In the genomic region with DNA sequence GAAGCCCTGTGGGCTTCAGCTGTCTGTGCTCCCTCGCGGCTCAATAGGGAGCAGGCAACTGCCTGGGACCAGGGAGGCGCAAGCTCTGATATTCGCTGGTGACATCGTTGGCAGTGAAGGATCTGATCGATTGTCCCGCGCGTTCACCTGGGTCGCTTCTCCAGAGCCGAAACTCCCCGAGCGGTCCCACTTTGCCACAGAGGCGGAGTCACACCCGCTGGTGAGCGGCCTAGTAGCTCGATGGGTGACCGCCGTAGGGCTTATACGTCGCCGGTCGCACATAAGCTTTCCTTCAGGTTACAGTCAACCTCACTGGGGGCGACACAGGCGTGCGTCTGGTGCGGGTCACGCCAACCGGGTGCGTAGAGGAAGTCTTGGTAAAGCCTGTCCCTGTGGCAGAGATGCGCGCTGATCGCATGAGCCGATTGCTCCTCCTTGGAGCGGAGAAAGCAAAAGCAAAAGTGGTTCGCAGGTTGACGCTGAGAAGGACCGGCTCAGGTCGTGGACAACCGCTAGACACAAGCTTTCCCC, we compare ENCODE assay signal across 8 mouse cellular contexts. TPM values are rescaled to one million over a fixed set of nuclear protein-coding genes. Genes with fewer than 3 reads are reported as not detected.
DNase-seq lines count a peak whose midpoint lies in the region; ATAC-seq and TF ChIP-seq lines count a peak whose summit lies in the region.

No protein-coding gene starts in this region.

- peak overlapping the region; percentile 62; the same call in 1 of the 2 replicates for H3K4me3 ChIP-seq in liver, adult 2 months (ENCODE audit: insufficient read depth, low read depth, low read length)
- H3K4me3 ChIP-seq in hindbrain, embryonic 15.5 days = peak overlapping the region; percentile 41

- WGBS in liver, adult 2 months = 1% methylated on average over 40 of the region's 40 CpGs
- WGBS in hindbrain, embryonic 15.5 days = under 1% methylated on average over 40 of the region's 40 CpGs

- H3K79me2 ChIP-seq in liver, adult 2 months (ENCODE audit: control insufficient read depth, insufficient read depth, low read length) = no peaks in the 10 kb centered on the region

- H3K4me1 ChIP-seq in liver, adult 2 months (ENCODE audit: control insufficient read depth, insufficient read depth, low read length) = peaks cover 7% of the 10 kb centered on the region
- H3K4me1 ChIP-seq in hindbrain, embryonic 15.5 days (replicated peaks) = peaks cover 33% of the 10 kb centered on the region

- peaks cover 23% of the 10 kb centered on the region for H3K27me3 ChIP-seq in liver, adult 2 months (ENCODE audit: control insufficient read depth, insufficient read depth, low read length)
- H3K27me3 ChIP-seq in hindbrain, embryonic 15.5 days = peaks cover 86% of the 10 kb centered on the region

- ATAC-seq in hindbrain, embryonic 15.5 days (ENCODE audit: low FRiP score, low read depth) = no peak
- ATAC-seq in megakaryocyte progenitor cell, adult 5-6 weeks (replicated peaks; ENCODE audit: poor library complexity) = peak; percentile 25

- DNase-seq in liver, adult 2 months (ENCODE audit: extremely low read depth, low read depth, low spot score) = peak; percentile 10
- DNase-seq in liver = no peak
- DNase-seq in embryo, embryonic 11 days = peak; percentile 46
- no peak for DNase-seq in right cerebral cortex, postnatal 36 days (ENCODE audit: low spot score in 2 of 2)
- DNase-seq in frontal cortex, adult 2 months (ENCODE audit: extremely low spot score in 1 of 2, low spot score in 1 of 2) = no peak
- no peak for DNase-seq in thymus, postnatal 36 days

- TF ChIP-seq CTCF in liver, adult 2 months (IDR thresholded peaks at IDR 0.05; ENCODE audit: low read depth, low read length) = no peak

- peak overlapping the region; percentile 58 for H3K4me2 ChIP-seq in hindbrain, embryonic 15.5 days

- no peaks in the 10 kb centered on the region for H3K9me3 ChIP-seq in hindbrain, embryonic 15.5 days

- no peak overlapping the region for H3K27ac ChIP-seq in liver, adult 2 months (replicated peaks; ENCODE audit: insufficient read depth, low read depth, low read length)
- no peak overlapping the region for H3K27ac ChIP-seq in hindbrain, embryonic 15.5 days (replicated peaks)

- no peak overlapping the region for H3K9ac ChIP-seq in liver, adult 2 months (ENCODE audit: low read depth, low read length)
- H3K9ac ChIP-seq in hindbrain, embryonic 15.5 days = peak overlapping the region; percentile 26; the same call in 1 of the 2 replicates

- TF ChIP-seq POLR2A in liver, adult 2 months (IDR thresholded peaks at IDR 0.05; ENCODE audit: extremely low read depth, insufficient read depth, low read length) = no peak

- H3K36me3 ChIP-seq in liver, adult 2 months (ENCODE audit: control insufficient read depth, insufficient read depth, low read length) = no peaks in the 10 kb centered on the region
- no peaks in the 10 kb centered on the region for H3K36me3 ChIP-seq in hindbrain, embryonic 15.5 days

RNA-seq across cellular contexts. Expression of gene Foxf2, which starts 3.8 kb away (rescaled TPM):
- total RNA-seq in liver, adult 2 months (2014; rRNA removed) = not detected in 2 replicates
- 0.04 TPM in 1 of 2 replicates, not detected in the other for polyA plus RNA-seq in liver, adult 2 months (2012; rRNA removed)
- polyA plus RNA-seq in hindbrain, embryonic 15.5 days (2015; fragmentation: Nextera tagmentation; extraction: Ambion mirVana) = 5.2 and 5.5 TPM in 2 replicates
- total RNA-seq in megakaryocyte progenitor cell, adult 5-6 weeks (2015) = not detected in 2 replicates
- total RNA-seq in megakaryocyte progenitor cell, adult 5-6 weeks (2017) = not detected in 2 replicates
- polyA plus RNA-seq in frontal cortex, adult 2 months (2012; rRNA removed) = 5.8 and 6.6 TPM in 2 replicates

Comparison
In these comparisons a context has a peak if more than half of its experiments do, and no peak if none do; other contexts are left out.
1. DNase-seq: peak in liver, adult 2 months (single experiment) and embryo, embryonic 11 days (single experiment); none in liver (single experiment), right cerebral cortex, postnatal 36 days (0 of 2), frontal cortex, adult 2 months (0 of 2) and thymus, postnatal 36 days (0 of 2).